Mouse (Mus musculus) heart, postnatal 10 days (tissue): ENCODE results near the gene Hist1h3d. TPM values are rescaled to one million over a fixed set of nuclear protein-coding genes. Genes with fewer than 3 reads are reported as not detected.
A peak's percentile ranks its signal among the peaks of the same experiment; 100 is the strongest.
"Not testable (repeated sequence)": the region's sequence is repeated elsewhere in the genome, so short reads cannot be mapped to it uniquely, and the experiment has no call there.

Experiments
- DNase-seq, 2 experiments: peaks; one replicate each; pipeline ENCODE4 v3.0.0; 2021
- intact Hi-C: fragments of 180-260 bp; cut with DNase I; formaldehyde crosslinking; loops from one replicate; pipeline ENCODE4 v1.15.1; 2025
- total RNA-seq, 2 experiments: library from RNA; stranded (reverse); gene quantifications; 2 replicates each; pipeline ENCODE4 v1.2.3; 2021

Hist1h3d gene
- total RNA-seq, 2 experiments from 2014 or later: 26.2 to 30.6 TPM

DNA sequence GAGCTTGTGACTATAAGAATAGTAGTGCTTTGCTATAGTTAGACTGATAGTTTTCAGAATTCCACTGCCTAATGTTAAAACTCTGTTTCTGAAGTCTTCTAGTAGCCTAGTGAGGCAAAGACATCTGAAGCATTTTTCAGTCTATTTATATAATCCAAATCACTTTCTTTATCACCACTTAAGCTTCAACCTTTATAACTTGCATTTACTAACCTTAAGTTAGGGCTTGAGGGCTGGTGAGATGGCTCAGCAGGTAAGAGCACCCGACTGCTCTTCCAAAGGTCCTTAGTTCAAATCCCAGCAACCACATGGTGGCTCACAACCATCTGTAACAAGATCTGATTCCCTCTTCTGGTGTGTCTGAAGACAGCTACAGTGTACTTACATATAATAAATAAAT lies 35.7 kb upstream of the Hist1h3d start:
- DNase-seq: not testable (repeated sequence)
- intact Hi-C loops: loop anchor here (10.0 kb wide), 1 partner anchor 205 kb away; the partner anchor contains the start of genes Hist1h2bb and Hist1h3c

DNA sequence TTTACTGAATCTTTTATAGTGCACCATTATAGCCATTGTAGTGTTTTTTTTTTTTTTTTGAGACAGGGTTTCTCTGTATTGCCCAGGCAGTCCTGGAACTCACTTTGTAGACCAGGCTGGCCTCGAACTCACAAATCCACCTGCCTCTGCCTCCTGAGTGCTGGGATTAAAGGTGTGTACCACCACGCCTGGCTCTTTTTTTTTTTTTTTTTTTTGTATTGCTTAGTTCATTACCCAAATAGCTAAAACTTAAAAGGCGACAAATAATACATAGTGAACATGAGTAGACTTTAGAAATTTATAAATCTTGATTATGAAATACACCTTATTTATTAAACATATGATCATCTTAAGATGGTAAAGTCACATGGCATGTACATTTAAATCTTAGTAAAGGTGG lies 34.1 kb upstream of the Hist1h3d start:
- intact Hi-C loops: no loop called here
- DNase-seq: no peak

DNA sequence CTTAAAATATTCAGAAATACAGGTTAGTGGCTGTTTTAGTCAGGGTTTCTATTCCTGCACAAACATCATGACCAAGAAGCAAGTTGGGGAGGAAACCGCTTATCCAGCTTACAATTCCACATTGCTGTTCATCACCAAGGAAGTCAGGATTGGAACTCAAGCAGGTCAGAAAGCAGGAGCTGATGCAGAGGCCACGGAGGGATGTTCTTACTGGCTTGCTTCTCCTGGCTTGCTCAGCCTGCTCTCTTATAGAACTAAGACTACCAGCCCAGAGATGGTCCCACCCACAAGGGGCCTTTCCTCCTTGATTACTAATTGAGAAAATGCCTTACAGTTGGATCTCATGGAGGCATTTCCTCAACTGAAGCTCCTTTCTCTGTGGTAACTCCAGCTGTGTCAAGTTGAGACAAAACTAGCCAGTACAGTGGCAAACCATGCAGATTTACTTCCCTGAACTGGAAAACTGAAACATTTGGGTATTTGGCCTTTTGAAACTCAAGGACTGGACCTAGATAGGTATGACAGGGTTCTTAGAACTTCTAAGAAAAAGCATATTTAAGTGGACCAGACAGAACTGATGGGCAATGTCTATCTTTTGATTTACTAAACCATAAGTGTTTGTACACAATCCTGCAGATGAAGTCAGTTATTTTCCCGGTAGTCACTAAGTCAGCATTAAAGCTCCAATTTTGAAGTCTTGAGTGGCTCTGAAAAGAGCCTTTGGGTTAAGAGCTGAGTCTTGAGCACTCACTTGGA lies 33.2 kb upstream of the Hist1h3d start:
- DNase-seq, intact Hi-C loops: not testable (repeated sequence)

DNA sequence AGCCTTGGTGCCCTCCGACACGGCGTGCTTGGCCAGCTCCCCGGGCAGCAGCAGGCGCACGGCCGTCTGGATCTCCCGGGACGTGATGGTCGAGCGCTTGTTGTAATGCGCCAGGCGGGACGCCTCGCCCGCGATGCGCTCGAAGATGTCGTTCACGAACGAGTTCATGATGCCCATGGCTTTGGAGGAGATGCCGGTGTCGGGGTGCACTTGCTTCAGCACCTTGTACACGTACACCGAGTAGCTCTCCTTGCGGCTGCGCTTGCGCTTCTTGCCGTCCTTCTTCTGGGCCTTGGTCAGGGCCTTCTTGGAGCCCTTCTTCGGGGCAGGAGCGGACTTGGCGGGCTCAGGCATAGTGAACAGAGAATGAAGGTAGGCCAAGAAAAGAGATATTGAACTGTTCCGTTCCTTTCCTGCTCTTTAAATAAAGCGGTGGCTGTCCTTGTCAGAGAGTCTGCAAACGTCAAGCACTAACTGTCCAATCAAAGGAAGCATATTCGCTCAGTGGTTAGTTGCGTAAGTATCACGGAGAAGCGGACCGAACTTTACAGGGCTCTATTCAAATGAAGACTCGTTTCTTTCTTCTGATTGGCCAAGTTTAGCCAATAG lies 32.5 kb upstream of the Hist1h3d start, which contains the start of gene Hist1h2bh:
TSS of gene Hist1h2bh (minus strand) at position 394 of the 609 bp plus-strand sequence.
- intact Hi-C loops: not testable (repeated sequence)
- DNase-seq: peak; percentile 85 to 86

DNA sequence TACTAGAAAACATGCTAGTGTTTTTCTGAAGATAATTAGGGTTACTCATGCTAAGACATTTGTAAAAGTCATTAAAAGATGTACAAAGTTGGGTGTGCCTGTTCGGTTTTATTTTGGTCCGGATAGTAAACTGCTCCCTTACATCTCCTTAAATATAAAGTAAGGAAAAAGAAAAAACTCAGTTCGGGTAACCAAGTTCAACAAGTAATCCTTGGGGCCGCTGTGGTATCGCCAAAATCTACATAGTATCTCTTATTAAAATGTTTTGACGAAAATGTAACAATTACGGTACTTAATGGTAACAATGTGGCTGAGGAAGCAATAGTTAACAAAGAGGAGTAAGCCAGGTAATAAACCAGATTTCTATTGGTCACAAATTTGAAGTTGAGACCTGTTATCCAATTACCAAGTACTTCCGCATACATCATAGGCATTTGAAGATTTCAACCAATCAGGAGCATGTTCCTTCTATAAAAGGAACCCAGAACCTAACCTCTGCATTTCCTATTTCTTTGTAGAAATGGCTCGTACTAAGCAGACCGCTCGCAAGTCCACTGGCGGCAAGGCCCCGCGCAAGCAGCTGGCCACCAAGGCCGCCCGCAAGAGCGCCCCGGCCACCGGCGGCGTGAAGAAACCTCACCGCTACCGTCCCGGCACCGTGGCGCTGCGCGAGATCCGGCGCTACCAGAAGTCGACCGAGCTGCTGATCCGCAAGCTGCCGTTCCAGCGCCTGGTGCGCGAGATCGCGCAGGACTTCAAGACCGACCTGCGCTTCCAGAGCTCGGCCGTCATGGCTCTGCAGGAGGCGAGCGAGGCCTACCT lies 31.4 kb upstream of the Hist1h3d start, which contains the start of gene Hist1h3f:
TSS of gene Hist1h3f (plus strand) at position 88 of the 822 bp plus-strand sequence.
- intact Hi-C loops: no loop called here
- DNase-seq: peak; percentile 87 to 88

DNA sequence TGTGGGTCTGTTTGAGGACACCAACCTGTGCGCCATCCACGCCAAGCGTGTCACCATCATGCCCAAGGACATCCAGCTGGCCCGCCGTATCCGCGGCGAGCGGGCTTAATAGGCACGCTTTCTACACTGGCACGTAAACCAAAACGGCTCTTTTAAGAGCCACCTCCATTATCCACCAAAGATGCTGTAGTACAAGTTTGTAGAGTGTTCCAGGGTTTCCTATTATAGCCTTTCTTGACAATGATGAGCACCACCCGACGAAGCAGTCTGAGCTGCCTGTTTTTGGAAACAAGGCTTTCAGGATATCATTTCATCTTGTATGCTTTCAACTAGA lies 30.8 kb upstream of the Hist1h3d start:
- intact Hi-C loops: not testable (repeated sequence)

DNA sequence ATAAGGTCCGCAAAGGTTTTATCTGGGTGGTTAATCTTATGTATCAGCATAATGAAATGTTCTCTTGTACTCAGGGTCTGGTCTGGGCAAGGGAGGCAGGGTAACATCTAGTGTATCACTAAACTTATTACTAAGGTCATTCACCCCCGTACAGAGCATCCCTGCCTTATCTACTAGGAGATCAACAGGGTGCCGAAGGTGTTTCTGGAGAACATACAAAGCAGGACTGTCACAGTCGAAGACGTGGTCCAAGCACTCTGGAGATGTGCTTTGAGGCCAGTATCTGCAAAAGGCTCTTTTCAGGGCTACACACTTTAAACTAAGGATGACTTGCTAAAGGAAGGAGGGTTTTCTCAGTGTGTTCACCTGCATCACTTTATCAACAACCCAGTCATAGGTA lies 28.9 kb upstream of the Hist1h3d start:
- intact Hi-C loops: no loop called here

More for the DNA sequence above, 30.8 kb upstream of the Hist1h3d start:
- DNase-seq: peak in 1 of 2 experiments; percentile 25

DNA sequence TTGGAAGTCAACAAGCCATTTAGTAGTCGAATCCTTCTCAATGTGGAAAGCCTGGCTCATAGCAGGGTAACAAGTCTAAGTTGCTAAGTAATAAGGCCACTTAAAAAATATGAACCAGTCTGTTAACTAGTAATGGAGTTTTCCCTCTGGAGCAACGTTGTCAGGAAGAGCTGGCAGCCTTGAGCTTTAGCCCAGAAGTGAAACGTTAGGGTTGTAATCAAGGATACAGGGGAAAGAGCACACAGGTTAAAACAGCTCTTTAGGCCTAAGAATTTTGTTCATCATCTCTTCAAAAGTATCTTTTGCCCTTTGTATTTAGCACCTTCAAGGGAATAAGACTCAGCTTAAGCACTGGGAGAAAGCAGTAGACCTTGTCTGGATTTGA lies 24.8 kb upstream of the Hist1h3d start:
- DNase-seq: peak in 1 of 2 experiments; percentile 4
- intact Hi-C loops: no loop called here

More for the DNA sequence above, 28.9 kb upstream of the Hist1h3d start:
- DNase-seq: no peak

DNA sequence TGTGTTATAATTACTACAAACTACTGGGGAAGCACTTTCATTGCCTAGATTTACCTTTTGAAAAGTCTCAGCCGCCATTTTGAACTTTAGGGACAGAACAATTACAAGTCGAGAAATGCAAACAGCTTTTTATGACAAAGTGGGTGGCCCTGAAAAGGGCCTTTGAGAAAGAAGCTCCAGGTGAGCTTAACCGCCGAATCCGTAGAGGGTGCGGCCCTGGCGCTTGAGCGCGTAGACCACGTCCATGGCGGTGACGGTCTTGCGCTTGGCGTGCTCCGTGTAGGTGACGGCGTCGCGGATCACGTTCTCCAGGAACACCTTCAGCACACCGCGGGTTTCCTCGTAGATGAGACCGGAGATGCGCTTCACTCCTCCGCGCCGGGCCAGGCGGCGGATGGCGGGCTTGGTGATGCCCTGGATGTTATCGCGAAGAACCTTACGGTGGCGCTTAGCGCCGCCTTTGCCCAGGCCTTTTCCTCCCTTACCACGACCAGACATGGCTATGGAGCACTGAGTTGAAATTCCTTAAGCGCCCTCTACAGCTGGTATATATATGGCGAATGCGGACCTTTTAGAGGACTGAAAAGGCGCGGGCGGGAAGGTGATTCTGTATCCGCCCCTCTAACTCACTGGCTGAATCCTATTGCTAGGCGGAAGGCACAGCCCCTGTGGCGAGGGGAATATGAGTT lies 24.3 kb upstream of the Hist1h3d start, which contains the start of gene Hist1h4f:
TSS of gene Hist1h4f (minus strand) at position 503 of the 689 bp plus-strand sequence.
- peak; percentile 90 to 91 for DNase-seq
- intact Hi-C loops: not testable (repeated sequence)

DNA sequence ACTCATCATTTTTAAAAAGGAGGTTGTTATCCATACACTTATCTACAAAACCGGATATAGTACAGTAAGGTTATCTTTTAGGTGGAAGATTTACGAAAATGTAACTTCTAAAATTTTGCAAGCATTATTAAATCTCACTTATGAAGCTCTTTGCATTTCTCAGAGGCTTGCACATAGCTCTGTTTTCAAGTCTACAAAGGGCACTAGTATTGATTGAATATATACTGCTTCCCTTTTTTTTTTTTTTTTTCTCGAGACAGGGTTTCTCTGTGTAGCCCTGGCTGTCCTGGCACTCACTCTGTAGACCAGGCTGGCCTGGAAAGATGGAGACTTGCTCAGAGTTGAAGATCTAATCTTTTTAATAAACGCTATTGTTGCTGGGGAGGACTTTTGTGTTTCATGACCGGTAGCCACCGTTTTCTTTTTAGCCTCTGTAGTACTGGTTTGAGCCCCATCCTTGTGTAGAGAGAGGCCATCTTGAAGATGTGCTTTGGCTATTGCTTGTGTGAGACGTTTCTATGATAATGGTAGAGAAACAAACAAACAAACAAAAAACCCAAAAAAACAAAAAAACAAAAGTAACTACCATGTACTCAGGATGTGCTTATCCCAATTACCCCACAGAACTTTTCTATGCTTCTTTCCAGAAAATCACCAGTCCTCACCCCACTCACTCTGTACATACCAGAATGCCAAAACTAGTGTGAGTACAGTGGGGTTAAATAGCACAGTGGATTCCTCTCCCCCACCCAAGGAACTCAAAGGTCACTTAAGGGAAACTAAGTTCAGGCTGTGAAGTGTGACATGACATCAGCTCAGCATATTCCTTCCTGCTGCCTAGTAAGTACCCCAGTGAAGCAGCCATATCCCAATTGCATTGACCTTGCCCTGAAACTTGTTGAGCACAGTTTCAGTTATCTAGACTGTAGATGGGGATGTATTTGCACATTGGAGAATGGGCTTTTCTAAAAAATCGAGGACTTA lies 23.3 kb upstream of the Hist1h3d start:
- intact Hi-C loops: no loop called here
- peak in 1 of 2 experiments; percentile 6 for DNase-seq

DNA sequence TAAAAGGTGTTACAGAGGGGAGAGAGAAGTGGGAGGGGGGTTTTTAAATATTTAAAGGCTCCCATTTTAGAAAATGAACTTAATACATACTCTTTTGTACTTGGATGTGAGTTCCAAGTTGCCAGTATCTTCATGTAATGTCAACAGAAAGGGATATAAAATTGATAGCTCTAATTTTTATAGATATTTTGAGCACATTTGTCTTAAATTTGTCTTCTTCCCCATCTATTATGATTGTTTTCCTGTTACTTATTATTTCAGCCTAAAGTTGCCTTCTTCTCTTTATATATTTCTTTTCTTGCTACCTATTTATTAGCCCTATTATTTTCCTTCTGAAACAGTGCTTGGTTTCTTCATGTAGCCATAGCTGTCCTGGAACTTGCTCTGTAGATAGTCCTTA lies 22.6 kb upstream of the Hist1h3d start, which contains the start of gene Hist1h1d:
TSS of gene Hist1h1d (plus strand) at position 301 of the 400 bp plus-strand sequence.
- no peak for DNase-seq
- intact Hi-C loops: no loop called here

DNA sequence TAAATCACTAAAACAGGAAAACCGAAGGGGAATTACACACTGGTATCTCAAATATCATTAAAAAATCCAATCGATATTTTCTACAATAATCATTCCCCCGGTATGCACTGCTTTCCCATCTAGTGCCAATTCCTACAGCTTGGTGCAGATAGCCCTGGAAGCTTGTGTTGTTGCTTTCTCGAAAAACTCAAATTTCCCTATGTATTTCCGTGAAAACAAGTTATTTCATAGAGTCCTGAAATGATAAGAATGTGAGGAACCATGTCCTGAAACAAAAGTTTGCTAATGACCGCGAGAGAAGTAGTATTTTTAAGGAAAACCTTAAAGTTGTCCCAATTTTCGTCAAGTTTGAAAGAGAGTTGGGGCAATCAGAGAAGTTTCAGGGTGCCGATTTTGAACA lies 21.2 kb upstream of the Hist1h3d start:
- intact Hi-C loops: no loop called here
- peak in 1 of 2 experiments; percentile 41 for DNase-seq

DNA sequence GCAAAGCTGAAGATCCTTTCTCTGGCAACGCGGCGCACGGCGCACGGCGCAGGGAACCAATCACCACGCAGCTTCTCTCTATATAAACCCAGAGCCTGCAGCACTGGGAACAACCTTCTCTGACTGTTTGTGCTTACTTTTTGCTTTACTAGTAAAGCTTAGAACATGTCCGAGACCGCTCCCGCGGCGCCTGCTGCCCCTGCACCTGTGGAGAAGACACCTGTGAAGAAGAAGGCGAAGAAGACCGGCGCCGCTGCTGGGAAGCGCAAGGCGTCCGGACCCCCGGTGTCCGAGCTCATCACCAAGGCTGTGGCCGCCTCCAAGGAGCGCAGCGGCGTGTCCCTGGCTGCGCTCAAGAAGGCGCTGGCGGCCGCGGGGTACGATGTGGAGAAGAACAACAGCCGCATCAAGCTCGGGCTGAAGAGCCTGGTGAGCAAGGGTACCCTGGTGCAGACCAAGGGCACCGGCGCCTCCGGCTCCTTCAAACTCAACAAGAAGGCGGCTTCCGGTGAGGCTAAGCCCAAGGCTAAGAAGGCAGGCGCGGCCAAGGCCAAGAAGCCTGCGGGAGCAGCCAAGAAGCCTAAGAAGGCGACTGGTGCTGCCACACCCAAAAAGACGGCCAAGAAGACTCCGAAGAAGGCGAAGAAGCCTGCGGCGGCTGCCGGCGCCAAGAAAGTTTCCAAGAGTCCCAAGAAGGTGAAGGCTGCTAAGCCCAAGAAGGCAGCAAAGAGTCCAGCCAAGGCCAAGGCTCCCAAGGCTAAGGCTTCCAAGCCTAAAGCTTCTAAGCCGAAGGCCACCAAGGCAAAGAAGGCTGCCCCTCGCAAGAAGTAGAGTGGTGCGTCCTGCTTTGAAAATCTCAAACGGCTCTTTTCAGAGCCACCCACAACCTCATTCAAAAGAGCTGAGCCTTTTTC lies 20.4 kb upstream of the Hist1h3d start:
- DNase-seq: peak; percentile 86
- intact Hi-C loops: no loop called here

DNA sequence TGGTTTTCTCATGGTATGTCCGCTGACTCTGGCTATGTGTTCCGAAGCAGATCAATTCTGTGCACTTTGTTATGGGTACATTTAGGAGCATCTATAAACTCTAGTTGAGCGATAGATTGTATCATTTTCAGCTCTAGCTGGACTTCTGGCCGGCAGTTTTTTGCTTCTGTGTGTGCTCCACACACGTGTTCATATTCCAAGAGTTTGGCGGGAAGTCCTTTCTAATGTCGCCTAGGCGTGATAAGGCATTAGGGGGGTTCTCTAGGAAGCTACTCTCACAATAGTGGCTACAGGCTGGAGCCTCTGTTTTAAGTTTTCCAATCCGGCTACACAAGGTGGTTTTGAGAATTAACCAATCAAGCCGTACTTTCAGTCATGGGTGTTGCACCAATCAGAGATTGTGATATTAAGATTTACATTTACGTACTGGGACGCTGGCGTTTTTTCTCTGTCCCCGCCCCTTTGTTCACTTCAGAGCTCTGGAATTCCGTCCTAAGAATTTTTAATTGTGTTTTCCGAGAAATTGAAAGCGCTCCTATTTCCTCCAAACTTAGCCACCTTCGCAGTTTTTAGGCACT lies 19.6 kb upstream of the Hist1h3d start:
- intact Hi-C loops: no loop called here
- DNase-seq: peak; percentile 85

DNA sequence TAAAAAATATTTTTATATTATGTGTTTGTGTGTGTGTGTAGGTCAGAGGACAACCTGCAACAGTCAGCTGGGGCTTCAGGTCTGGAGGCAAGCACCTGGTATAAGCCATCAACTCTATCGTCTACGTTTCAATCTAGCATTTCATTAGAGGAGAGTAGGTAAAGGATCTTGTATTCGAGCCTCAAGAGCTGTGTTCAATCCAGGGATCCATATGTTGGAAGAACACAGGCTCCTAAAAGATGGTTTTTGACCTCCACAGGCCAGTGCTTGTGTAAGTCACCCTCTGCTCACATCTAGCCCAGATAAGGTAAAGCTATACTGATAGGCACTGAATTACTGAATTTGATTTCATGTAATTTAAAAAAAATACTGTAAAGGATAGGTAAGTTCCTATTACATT lies 18.7 kb upstream of the Hist1h3d start:
- no peak for DNase-seq
- intact Hi-C loops: no loop called here

DNA sequence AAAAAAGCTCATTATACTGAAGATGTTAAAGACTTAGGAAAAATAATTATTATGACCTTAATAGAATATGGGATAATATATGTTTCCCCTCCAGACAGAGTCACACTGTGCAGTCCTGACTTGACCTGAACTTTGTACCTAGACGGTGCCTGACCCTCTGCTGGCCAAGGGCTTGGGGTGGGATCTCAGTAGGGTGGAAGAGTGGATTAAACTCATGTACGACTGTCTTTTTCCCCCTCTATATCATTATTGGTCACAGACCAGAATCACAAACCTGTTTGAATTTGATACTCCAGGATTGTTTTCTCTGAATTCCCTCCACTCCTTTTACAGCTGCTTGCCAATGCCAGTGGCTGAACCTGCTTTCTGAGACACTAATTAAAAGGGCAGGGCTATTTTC lies 14.9 kb upstream of the Hist1h3d start:
- DNase-seq, intact Hi-C loops: not testable (repeated sequence)

DNA sequence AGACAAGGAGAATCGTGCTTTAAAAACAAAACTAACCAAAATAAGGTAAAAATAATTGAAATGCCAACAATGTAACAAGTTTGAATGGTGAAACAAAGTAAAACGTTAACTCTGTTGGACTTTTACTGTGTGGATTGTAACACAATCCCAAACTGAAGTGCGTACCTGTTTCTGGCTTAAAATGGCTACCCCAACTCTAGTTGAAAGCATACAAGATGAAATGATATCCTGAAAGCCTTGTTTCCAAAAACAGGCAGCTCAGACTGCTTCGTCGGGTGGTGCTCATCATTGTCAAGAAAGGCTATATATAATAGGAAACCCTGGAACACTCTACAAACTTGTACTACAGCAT lies 14.1 kb upstream of the Hist1h3d start:
- intact Hi-C loops, DNase-seq: not testable (repeated sequence)
